Mouse (Mus musculus) liver, embryonic 14.5 days (tissue): Measurements from ENCODE around the gene Pole2.

Experiments used
- CTCF ChIP-seq: IDR thresholded peaks from 2 replicates; pipeline ENCODE4 v1.5.1; 2016; ENCODE audit warnings: antibody characterized with exemption, low read depth, control low read depth
- EP300 ChIP-seq: IDR thresholded peaks from 2 replicates; pipeline ENCODE4 v1.6.1; 2016; ENCODE audit warnings: antibody characterized with exemption, low read depth

DNA sequence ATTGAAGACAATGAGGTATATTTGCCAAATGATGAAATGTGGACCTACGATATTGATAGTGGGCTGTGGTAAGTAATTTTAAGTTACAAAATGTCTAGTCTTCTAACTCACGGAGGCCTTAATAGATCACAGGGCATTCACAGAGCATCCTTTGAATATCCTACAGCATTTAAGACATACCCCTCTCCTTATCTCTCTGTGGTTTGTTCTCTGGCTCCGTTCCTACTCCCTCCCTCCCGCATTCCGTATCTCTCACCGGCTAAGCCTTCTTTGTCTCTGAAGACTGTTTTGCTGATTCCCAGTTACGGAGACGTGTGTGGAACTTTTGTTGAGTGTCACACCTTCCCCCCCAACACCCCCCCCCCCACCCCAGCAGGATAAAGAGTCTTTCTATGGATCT is 22.8 kb upstream of the Pole2 start:
- TF ChIP-seq CTCF (no peak), EP300 (no peak)
